Mouse (Mus musculus): Measurements from ENCODE around the gene Rtp4.

The Rtp4 gene

DNA sequence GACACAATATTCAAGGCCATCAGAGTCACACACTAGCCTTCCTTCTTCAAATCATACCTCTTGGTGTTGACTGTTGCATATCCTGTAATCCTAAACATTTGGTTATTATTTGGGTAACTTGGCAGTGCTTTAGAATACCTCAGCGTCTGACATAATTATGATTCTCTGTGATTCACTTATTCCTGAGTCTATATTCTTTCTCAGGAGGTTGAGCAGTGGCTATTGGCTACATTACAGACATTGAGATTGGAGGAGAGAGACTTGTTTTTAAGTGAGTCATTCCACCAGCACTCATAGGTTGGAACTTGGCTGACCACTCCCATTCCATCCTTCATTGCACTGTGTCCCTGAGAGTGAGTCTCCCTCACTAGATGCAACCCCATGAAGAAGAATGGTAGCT is 6.7 kb upstream of the Rtp4 start:
- no peak for DNase-seq (ENCODE audit: low spot score in 2 of 2)

- no peak for DNase-seq (ENCODE audit: low spot score in 2 of 2)
Measured at GRCm38 (mm10) chr16:23515766-23516165, 4.3 kb upstream of the Rtp4 start.

- no peak for DNase-seq (ENCODE audit: low spot score in 2 of 2)
Measured at GRCm38 (mm10) chr16:23516606-23517005, 3.5 kb upstream of the Rtp4 start.

DNA sequence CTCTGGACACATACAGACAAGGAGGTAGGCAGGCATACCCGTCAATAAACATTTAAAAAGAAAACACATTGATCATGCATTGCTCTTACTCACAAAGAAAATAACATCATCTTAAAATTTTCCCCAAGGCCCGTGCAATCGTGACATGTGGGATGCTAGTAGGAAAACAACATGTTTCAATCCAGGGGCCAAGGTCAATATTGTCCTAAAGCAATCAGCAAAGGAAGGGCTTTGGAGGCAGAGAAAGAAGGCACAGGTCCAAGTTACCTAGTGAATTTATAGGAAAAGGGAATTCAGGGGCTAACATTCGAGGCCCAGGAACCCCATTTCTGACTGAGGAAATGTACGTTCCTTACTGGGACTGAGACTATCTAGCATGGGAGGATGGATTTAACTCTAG is 2.9 kb upstream of the Rtp4 start:
- DNase-seq (ENCODE audit: low spot score in 2 of 2) = no peak

GRCm38 (mm10) chr16:23517754-23518566 is 2.1 kb upstream of the Rtp4 start:
- DNase-seq (ENCODE audit: low spot score in 2 of 2) = no peak

GRCm38 (mm10) chr16:23518567-23519369 is 1.3 kb upstream of the Rtp4 start:
- no peak for DNase-seq (ENCODE audit: low spot score in 2 of 2)

DNA sequence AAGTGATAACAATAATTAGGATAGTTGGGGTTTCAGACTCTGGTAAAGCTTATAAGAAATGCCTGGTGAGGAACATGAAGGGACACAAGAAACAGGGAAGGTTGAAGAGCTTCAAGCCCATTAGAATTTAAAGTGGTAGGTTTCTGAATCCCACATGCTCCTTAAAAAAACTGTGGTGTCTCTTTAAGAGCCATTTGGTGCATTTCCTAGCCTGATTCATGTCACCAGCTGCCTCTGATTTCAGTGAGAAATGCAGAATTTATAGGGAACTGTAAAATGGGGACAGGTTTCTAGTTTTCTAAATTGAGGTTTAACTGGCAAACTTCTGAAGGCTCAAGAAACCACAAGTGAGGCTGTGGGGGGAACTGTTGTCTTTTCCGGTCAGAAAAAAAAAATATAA is 320 bp upstream of the Rtp4 start:
- no peak for DNase-seq (ENCODE audit: low spot score in 2 of 2)

DNA sequence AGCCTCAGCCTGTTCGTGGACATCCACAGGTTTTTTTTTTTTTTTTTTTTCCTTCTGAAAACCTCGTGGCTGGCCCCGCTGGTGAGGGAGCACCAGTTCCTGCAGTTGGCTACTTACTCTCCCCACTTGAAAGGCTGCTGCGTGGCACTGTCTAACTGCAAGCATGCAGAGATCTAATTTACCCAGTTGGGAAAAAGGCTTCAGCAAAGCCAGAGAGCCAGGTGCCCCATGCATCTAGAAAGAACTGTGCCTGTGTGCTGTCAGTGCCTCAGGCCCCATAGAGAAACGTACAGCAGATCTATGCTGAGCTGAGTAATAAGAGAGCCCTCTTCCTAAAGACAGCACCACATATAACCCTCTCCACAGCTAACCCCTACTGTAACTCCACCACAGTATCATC is 1.0 kb downstream of the Rtp4 start:
- no peak for DNase-seq (ENCODE audit: low spot score in 2 of 2)

DNA sequence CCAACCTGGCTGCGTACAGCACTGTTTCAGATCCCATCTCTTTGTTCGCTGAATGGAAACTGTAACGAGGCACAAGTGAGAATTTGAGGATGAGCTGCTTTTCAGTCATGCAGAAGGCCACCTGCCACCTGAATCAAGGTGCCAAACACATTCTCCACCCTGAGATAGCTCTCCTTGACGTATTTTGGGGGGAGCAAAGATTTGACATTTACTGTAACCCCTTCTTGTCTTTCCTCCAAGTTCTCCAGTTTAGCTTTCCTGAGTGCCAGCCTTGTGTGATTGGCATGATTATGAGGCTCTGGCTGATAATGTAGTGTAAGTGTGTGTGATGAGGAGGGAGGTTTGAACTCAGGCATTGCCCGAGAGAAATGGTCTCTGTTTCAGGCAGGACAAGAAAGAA is 2.0 kb downstream of the Rtp4 start:
- no peak for DNase-seq (ENCODE audit: low spot score in 2 of 2)

DNA sequence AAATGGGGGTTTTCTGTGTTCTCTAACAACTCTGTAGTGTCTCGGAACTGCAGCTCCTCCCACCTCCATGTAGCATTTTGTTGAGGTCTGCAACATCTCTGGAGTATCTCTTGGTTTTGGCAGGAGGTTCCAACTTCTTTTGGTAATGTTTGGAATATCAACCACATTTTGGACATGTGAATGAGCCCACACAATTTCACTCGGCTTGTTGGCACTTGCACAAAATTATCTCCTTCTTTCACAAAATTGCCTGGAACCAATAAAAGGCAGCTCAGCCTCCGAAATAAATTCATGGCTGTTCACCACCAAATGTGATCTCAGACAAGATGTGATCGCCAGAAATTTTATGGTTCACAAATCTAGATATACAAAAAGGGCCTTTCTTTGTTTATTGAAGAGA is 9.1 kb downstream of the Rtp4 start:
- no peak for DNase-seq (ENCODE audit: low spot score in 2 of 2)

DNA sequence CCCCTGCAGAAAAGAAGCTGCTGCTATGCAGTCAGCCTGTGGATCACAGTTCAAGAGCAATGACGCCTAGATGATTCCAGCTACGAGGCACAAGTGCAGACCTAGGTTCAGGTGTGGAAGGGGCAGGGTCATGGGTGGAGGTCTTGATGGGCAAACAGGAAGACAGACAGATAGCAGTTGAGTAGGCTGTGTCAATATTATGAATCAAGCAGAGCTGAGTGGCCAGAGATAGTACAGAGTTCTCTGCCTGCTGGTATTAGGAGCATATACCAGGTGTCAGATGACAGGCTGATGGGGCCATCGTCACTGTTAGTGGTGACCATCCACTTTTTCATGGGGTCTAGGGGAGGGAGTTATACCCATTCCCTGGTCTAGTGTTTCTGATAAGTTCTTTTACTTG is 13.6 kb downstream of the Rtp4 start:
- no peak for DNase-seq (ENCODE audit: low spot score in 2 of 2)

DNA sequence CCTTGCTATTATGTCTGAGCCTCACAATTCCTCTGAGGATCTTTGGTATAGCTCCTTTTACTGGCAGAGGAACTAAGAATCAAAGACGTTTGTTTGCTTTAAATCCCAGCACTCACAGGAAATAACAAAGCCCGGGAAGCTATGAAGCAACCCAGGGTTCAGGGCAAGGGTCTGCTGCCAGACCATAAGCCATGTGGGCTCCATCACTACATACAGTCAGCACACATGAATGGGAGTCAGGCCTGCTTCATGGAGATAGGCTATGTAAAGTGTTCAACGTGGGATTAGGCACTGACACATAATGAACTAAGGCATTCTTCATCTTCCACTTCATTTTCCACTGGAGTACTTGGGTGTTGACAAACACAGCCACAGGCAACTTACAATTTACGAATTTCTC is 21.0 kb downstream of the Rtp4 start:
- no peak for DNase-seq (ENCODE audit: low spot score in 2 of 2)

DNA sequence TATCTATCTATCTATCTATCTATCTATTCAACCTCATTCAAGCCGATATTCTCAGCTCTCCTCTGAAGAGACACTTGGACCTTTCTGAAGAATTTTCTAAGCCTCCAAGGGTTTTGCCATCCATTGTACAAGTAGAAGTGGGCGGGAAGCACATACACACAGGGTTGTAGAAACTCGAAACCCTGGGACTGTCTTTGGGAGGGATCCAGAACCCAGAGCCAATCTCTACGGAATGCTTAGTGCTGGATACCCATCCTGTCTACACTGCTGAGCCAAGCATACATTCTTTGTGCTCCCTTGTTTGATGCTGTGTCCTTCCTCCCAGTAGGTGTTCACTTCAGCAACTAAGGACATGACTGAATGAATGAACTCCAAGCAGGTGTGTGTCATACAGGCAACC is 22.8 kb downstream of the Rtp4 start:
- no peak for DNase-seq (ENCODE audit: low spot score in 2 of 2)

GRCm38 (mm10) chr16:23544361-23544760 is 24.3 kb downstream of the Rtp4 start:
- DNase-seq (ENCODE audit: low spot score in 2 of 2) = no peak

- no peak for DNase-seq (ENCODE audit: low spot score in 2 of 2)
Measured at GRCm38 (mm10) chr16:23547783-23548182, 27.7 kb downstream of the Rtp4 start.

DNA sequence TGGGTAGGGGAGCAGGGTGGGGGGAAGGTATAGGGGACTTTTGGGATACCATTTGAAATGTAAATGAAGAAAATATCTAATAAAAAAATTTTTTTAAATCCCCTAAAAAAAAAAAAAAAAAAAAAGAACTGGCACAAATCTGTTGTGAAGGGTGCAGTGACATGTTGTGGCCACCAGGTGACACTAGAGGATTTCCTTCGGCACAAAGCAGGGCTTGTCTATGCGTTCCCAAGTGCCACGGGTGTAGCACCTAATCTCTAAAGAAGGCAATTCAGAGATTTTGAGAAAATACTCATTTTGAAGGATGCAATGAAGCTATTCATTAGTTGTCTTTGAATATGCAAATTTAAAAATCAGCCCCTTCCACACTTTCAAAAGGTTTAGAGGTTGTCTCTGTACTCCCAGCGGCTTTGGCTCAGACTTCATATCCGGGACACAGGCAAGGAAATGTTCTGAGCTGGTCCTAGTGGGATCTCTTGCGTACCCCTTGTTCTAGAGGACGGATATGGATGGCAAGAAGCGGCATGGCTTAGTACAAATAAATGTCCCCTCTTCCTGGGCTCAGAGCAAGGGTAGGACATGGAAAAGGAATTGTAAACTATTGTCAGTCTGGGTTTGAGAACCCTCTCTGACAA is 30.4 kb downstream of the Rtp4 start:
- DNase-seq (ENCODE audit: low spot score in 2 of 2) = peak in 1 of 2 experiments; percentile 49

DNA sequence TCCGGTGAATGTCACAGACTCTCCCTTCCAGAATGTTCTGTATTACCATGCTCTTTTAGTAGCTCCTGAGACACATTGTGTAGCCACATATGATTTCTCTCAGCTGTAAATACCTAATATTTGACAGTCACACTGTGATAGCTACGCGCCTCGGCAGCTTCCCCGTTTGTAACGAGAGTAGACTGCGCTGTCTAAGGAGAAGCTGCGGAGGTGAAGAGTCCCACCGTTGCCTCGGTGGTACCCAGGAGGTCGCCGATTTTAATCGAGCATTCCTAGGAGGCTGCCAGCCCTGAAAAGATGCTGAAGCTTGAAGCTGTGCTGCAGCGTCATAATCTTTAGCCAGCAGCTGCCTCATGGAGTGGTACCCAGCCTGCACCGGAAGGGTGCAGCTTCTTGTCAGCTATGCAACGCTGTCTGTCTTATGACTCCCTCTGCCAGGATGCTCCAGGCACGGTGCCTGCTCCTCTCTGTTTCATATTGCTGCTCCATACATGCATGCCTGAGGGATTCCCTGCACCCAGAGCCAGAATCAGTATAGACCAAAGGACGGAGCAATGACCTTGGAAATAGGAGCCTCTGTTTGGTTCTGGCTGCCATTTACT is 31.0 kb downstream of the Rtp4 start:
- no peak for DNase-seq (ENCODE audit: low spot score in 2 of 2)

- DNase-seq (ENCODE audit: low spot score in 2 of 2) = no peak
Measured at GRCm38 (mm10) chr16:23554673-23555072, 34.6 kb downstream of the Rtp4 start.

DNA sequence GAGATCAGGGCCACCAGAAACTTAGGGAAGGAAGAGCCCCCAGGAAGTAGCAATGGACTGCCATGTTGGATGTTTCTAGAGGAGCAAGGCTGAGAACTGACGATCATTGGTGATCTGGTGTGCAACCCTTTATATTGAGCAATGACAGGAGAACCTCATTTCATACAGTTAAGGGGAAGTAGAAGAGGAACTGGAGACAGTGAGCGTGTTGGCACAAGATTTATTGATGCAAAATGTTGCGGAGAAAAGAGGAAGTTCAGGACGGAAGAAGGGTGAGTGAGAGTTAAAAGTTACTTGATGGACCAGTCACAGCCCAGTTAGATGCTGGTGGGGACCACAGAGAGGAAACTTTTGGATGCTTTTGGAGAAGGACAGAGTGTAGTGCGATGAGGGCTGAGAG is 37.1 kb downstream of the Rtp4 start:
- no peak for DNase-seq (ENCODE audit: low spot score in 2 of 2)

GRCm38 (mm10) chr16:23557669-23558068 is 37.6 kb downstream of the Rtp4 start:
- DNase-seq (ENCODE audit: low spot score in 2 of 2) = no peak

- DNase-seq (ENCODE audit: low spot score in 2 of 2) = no peak
Measured at GRCm38 (mm10) chr16:23568369-23568958, 48.4 kb downstream of the Rtp4 start.

DNA sequence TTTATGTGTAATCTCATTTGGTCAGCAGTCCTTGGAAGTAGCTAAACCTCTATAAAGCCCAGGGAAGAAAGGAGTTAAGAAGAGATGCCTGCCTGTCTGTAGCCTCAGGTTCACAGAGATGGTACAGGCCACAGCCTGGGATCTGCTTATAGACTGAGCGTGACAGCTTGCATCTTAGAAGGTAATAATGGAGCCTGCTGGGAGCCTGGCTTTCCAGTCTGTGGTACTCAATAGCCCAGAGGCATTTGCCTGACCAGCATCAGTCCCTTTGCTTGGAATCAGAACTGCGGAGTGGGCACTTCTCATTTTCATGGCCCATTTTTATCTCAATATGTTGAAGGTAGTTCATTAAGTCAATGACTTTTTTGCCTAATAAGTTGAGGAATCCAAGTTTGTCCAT is 54.5 kb downstream of the Rtp4 start:
- no peak for DNase-seq (ENCODE audit: low spot score in 2 of 2)

Data from frontal cortex, postnatal 25 days (tissue).